Mouse (Mus musculus) gastrocnemius, adult 2 months (tissue): ENCODE results near the gene Shb. TPM values are rescaled to one million over a fixed set of nuclear protein-coding genes. Genes with fewer than 3 reads are reported as not detected.

Experiments
- DNase-seq: peaks from one replicate; pipeline ENCODE4 v3.0.0; 2022
- H3K27ac ChIP-seq: fragments of 200-600 bp; 2 replicates; pipeline ENCODE4 v1.8.1; 2022; ENCODE audit warnings: mild to moderate bottlenecking
- H3K4me3 ChIP-seq: fragments of 200-600 bp; 2 replicates; pipeline ENCODE4 v1.8.1; 2022; ENCODE audit warnings: mild to moderate bottlenecking, moderate library complexity
- CTCF ChIP-seq: fragments of 200-600 bp; IDR thresholded peaks from 2 replicates; pipeline ENCODE4 v1.8.1; 2022; ENCODE audit warnings: antibody characterized with exemption, mild to moderate bottlenecking, moderate library complexity
- intact Hi-C: fragments of 180-260 bp; cut with DNase I; formaldehyde crosslinking; loops from one replicate; pipeline ENCODE4 v1.15.1; 2025
- total RNA-seq, 2 experiments: library from RNA; stranded (reverse); gene quantifications; 2 replicates each; pipeline ENCODE4 v1.2.3; 2021

The Shb gene
- total RNA-seq, 2 experiments from 2014 or later = 6.5 to 10.0 TPM

DNA sequence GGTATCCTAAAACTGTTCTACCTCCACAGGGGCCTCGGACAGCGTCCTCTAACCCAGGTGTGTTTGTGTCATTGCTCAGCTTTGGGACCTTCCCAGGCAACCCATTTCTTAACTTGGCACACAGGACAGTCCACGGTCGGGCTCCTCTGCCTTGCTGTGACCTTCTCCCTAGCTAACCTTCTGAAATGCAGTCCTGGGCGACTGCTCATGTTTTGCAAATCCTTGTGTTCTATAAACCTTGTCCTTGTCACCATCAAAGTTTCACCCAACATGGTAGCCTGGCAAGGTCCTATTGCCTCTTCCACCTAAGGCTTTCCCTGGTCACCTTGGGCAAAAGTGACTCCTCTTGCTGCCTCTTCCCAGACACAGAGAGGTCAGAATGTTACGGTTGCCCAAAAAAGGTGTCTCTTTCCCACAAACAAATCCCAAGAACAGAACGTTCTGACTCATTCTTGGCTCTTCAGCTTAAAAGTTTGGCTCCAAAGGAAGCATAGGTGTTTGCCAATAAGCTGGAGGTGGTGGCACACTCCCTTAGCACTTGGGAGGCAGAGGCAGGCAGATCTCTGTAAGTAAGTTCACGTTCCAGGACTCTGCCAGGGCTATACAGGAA, 121.0 kb downstream of the Shb start:
- H3K27ac ChIP-seq = no peak overlapping the region
- intact Hi-C loops = no loop called here
- no peak overlapping the region for H3K4me3 ChIP-seq
- TF ChIP-seq CTCF = no peak
- no peak for DNase-seq

DNA sequence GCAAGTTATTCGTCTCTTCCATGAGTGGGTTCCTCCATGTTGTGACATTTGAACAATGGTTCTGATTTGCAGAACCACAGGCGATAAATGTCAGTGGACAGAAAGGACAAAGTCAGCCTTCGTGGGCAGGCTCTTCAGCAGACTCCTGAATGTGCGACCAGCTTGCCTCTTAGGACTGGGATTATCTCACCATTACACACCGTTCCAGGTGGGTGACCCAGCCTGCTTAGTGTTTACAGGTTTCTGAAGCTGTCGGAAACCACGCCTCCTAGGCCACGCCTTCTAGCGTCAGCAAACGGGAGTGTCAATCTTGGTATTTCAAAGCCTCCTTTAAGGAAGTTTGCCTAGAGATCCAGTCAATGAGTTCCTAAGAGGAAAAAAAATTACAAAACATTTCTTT, 123.0 kb downstream of the Shb start:
- peak; percentile 18; the same call in 1 of the 2 replicates for TF ChIP-seq CTCF
- peak overlapping the region; percentile 98 for H3K4me3 ChIP-seq
- H3K27ac ChIP-seq = peak overlapping the region; percentile 97
- peak; percentile 84 for DNase-seq
- intact Hi-C loops = loop anchor here (1.0 to 10.0 kb wide), 2 partner anchors 122 to 394 kb away; partner anchors contain the start of genes Polr1e and Zbtb5

DNA sequence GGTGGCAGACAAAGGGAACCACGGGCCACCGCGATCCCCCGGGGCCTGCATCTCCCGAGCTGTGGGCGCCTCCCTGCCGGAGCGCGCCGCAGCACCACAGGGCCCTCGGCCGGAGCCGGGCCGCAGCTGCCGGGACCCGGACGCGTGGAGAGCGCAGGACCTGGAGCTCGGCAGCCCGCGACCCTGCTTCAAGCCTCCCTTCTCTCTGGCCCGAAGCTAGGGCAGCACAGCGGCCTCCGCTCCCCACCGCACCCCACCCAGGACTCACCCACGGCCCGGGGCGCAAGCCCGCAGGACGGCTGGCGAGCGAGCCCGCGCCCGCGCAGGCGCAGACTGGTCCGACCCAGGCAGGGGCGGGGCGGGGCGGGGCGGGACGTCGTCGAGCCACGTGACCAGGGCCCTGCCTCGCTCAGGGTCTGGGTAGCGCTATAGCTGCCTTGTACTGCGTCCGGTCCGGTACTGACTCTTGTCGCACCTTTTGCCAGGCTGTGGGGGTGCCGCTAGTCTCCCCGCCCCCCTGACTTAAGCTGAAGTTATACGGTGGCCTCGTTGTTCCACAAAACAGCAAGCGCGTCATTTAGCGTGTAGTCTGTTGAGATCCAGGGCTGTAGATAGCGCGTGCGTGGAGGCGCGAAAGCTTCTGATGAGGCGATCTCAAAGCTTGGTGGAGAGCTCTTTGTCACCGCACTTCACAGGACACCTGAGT, 123.7 kb downstream of the Shb start, which contains the start of gene Slc25a51:
Gene Slc25a51, minus strand, starts transcription at position 340 of the 706 bp plus-strand sequence.
- intact Hi-C loops = loop anchor here (1.0 to 10.0 kb wide), 2 partner anchors 123 to 394 kb away; partner anchors contain the start of genes Polr1e and Zbtb5
- H3K27ac ChIP-seq = peak within 1 kb of the TSS; percentile 97
- peak; percentile 91 for DNase-seq
- no peak for TF ChIP-seq CTCF
- peak within 1 kb of the TSS; percentile 98 for H3K4me3 ChIP-seq

GRCm38 (mm10) chr4:45407703-45408334, 124.5 kb downstream of the Shb start:
- intact Hi-C loops = loop anchor here (10.0 kb wide), 1 partner anchor 393 kb away; the partner anchor contains the start of genes Polr1e and Zbtb5
- DNase-seq = no peak
- no peak for TF ChIP-seq CTCF
- Histone ChIP-seq H3K4me3 (peak overlapping the region; percentile 98), H3K27ac (peak overlapping the region; percentile 97)

DNA sequence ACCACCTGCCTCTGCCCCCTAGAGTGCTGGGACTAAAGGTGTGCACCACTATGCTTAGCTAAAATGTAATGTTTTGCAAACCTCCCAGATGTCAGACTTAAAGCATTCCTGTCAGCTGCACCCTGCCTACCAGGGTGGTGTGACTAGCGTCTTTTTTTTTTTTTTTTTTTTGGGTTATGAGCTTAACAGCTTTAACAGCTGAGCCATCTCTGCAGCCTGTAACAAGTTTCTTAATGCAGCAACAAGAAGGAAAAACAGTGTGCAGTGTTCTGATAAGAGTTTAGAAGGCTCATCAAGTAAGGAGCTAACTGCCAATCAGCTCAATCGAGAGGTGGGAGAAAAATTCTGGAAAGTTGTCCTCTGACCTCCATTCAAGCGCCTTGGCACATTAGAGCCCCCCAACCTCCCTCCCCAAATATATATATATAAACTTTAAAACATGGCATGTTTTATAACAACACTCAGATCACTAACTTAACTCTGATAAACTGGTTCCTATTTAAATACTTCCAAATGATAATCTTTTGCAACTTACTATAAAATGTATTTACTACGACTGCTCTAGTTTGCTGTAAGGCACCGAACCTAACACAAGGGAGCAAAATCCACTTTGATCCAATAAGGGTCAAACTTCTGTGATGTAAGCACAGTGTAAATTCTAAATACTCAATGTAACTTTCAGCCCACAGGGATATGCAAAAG, 125.1 kb downstream of the Shb start:
- intact Hi-C loops = loop anchor here (10.0 kb wide), 1 partner anchor 392 kb away; the partner anchor contains the start of genes Polr1e and Zbtb5
- peak overlapping the region; percentile 97; the same call in 1 of the 2 replicates for H3K27ac ChIP-seq
- TF ChIP-seq CTCF = no peak
- H3K4me3 ChIP-seq = peak overlapping the region; percentile 98
- no peak for DNase-seq

GRCm38 (mm10) chr4:45406397-45406796, 125.9 kb downstream of the Shb start:
- DNase-seq = no peak
- Histone ChIP-seq H3K4me3 (no peak overlapping the region), H3K27ac (no peak overlapping the region)
- TF ChIP-seq CTCF = no peak
- intact Hi-C loops = loop anchor here (10.0 kb wide), 1 partner anchor 392 kb away; the partner anchor contains the start of genes Polr1e and Zbtb5

- intact Hi-C loops = loop anchor here (10.0 kb wide), 1 partner anchor 391 kb away; the partner anchor contains the start of genes Polr1e and Zbtb5
- H3K27ac ChIP-seq = no peak overlapping the region
- no peak for TF ChIP-seq CTCF
Measured at GRCm38 (mm10) chr4:45405315-45405714, 127.0 kb downstream of the Shb start.

GRCm38 (mm10) chr4:45404086-45404485, 128.2 kb downstream of the Shb start:
- H3K27ac ChIP-seq = no peak overlapping the region
- intact Hi-C loops = loop anchor here (10.0 kb wide), 1 partner anchor 389 kb away; the partner anchor contains the start of genes Polr1e and Zbtb5
- H3K4me3 ChIP-seq = no peak overlapping the region
- TF ChIP-seq CTCF = no peak
- DNase-seq = no peak

More at GRCm38 (mm10) chr4:45405315-45405714, 127.0 kb downstream of the Shb start:
- H3K4me3 ChIP-seq = no peak overlapping the region
- no peak for DNase-seq

DNA sequence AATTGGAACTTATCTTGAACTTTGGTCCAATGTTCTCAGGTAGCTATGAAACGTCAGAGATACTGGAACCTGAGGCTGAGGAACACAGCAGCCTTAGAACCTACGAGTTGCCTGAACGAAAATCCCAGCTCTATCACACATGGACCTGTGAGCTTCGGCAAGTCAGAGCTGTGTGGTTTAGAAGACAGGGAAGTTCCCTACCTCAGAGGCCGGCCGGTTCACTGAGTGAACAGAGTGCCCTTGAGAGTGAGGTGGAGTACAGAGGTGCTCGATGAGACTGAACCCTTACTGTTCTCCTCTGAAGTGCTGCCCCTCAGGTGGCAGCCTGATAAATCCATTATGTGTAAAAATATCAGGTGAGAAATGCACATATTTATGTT, 128.8 kb downstream of the Shb start:
- DNase-seq = no peak
- H3K4me3 ChIP-seq = no peak overlapping the region
- H3K27ac ChIP-seq = no peak overlapping the region
- TF ChIP-seq CTCF = no peak
- intact Hi-C loops = loop anchor here (10.0 kb wide), 1 partner anchor 389 kb away; the partner anchor contains the start of genes Polr1e and Zbtb5

DNA sequence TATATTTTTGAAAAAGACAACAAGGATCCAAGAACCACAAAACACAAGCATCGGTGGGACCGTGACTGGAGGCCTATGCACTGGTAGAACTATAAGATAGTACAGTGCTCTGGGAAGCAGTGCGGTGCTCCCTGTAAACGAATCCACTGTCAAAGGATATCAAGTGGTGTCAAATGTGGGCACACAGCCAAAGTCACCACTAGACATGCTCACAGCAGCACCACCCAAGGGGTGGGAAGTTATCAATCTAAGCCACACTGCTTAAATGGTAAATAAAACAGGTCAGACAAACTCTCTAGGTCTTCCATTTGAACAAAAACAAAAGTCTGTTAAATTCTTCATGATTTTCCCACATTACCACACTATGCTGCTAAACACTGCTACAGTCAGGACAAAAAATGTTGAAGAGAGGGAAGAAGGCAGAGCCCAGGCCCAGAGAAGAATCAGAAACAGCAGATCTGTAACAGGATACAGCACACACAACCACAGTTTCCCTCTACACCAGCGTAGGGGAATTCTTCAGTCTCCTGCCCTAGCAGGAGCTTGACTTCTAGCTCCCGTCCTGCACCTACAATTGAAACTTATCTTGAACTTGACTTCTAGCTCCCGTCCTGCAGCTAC, 129.3 kb downstream of the Shb start:
- TF ChIP-seq CTCF = no peak
- peak; percentile 45 for DNase-seq
- intact Hi-C loops = loop anchor here (10.0 kb wide), 1 partner anchor 388 kb away; the partner anchor contains the start of genes Polr1e and Zbtb5
- no peak overlapping the region for H3K4me3 ChIP-seq
- H3K27ac ChIP-seq = peak overlapping the region; percentile 43; the same call in 1 of the 2 replicates

DNA sequence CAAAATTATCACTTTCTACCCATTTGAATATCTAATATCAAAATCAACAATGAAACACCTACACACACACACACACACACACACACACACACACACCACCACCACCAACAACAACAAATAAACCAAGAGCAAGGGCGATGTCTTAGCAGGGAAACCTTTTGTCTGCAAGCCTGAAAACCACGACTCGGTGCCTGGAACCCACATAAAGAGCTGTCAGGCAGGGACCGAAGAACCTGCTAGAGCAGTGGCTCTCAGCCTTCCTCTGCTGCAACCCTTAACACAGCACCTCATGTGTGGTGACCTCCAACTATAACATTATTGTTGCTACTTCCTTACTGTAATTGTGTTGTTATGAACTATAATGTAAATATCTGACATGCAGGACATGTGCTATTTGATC, 130.0 kb downstream of the Shb start:
- TF ChIP-seq CTCF = no peak
- H3K27ac ChIP-seq = no peak overlapping the region
- DNase-seq = no peak
- H3K4me3 ChIP-seq = no peak overlapping the region
- intact Hi-C loops = loop anchor here (10.0 kb wide), 1 partner anchor 387 kb away; the partner anchor contains the start of genes Polr1e and Zbtb5
